Mouse (Mus musculus) neural tube, embryonic 10.5 days (tissue): ENCODE data around the gene Cers2.
A peak's percentile ranks its signal among the peaks of the same experiment; 100 is the strongest.
"Not testable (repeated sequence)": the region's sequence is repeated elsewhere in the genome, so short reads cannot be mapped to it uniquely, and the experiment has no call there.

ENCODE experiments used
- DNase-seq: peaks from one replicate; pipeline ENCODE4 v3.0.0-alpha.2; 2017; ENCODE audit warnings: low spot score; ENCODE audit errors: extremely low spot score

Cers2 gene

GRCm38 (mm10) chr3:95317414-95318080 is 3.0 kb downstream of the Cers2 start:
- peak; percentile 50 for DNase-seq

- no peak for DNase-seq
Observed at GRCm38 (mm10) chr3:95318548-95318947, 4.0 kb downstream of the Cers2 start.

GRCm38 (mm10) chr3:95319110-95319509 is 4.5 kb downstream of the Cers2 start:
- DNase-seq, result no peak

GRCm38 (mm10) chr3:95319701-95320625 is 5.4 kb downstream of the Cers2 start:
- no peak for DNase-seq

GRCm38 (mm10) chr3:95323429-95323828 is 8.8 kb downstream of the Cers2 start:
- DNase-seq, result no peak

- DNase-seq, result no peak
Observed at GRCm38 (mm10) chr3:95324454-95325144, 10.0 kb downstream of the Cers2 start.

GRCm38 (mm10) chr3:95328803-95329404 is 14.3 kb downstream of the Cers2 start:
- DNase-seq, result no peak

GRCm38 (mm10) chr3:95331528-95331927 is 16.9 kb downstream of the Cers2 start:
- no peak for DNase-seq

GRCm38 (mm10) chr3:95337345-95337744 is 22.8 kb downstream of the Cers2 start:
- DNase-seq, result no peak

GRCm38 (mm10) chr3:95338251-95338650 is 23.7 kb downstream of the Cers2 start:
- no peak for DNase-seq

GRCm38 (mm10) chr3:95343356-95344000 is 28.9 kb downstream of the Cers2 start:
- not testable (repeated sequence) for DNase-seq

GRCm38 (mm10) chr3:95346454-95346853 is 31.9 kb downstream of the Cers2 start:
- DNase-seq, result no peak

- DNase-seq, result not testable (repeated sequence)
Observed at GRCm38 (mm10) chr3:95348343-95348742, 33.8 kb downstream of the Cers2 start.

- DNase-seq, result no peak
Observed at GRCm38 (mm10) chr3:95349491-95349890, 34.9 kb downstream of the Cers2 start.

GRCm38 (mm10) chr3:95355911-95356544 is 41.4 kb downstream of the Cers2 start:
- DNase-seq, result not testable (repeated sequence)

GRCm38 (mm10) chr3:95356701-95357449 is 42.3 kb downstream of the Cers2 start, which contains the start of gene Setdb1:
Gene Setdb1 (minus strand): TSS chr3:95357202.
- peak; percentile 97 for DNase-seq

GRCm38 (mm10) chr3:95357746-95358145 is 43.2 kb downstream of the Cers2 start:
- DNase-seq, result no peak

GRCm38 (mm10) chr3:95360276-95360675 is 45.7 kb downstream of the Cers2 start:
- not testable (repeated sequence) for DNase-seq

- no peak for DNase-seq
Observed at GRCm38 (mm10) chr3:95370101-95370500, 55.5 kb downstream of the Cers2 start.
